Mouse (Mus musculus): ENCODE measurements at regions not wholly inside any gene's neighbourhood (a gene's known extent, or its start where the extent isn't known, plus 50 kb on each side); places are given as distances from the start of the nearest gene placed in this dataset.

- DNase-seq: no peak
These were observed 99.3 kb upstream of the Col1a2 start for GRCm38 (mm10) chr6:4405301-4405700.

- no peak for DNase-seq
These were observed 96.9 kb upstream of the Col1a2 start for GRCm38 (mm10) chr6:4407748-4408147.

- no peak for DNase-seq
These were observed 91.4 kb upstream of the Col1a2 start for GRCm38 (mm10) chr6:4413201-4413600.

- peak; percentile 74 to 78 for DNase-seq
These were observed 90.4 kb upstream of the Col1a2 start for GRCm38 (mm10) chr6:4414166-4414565.

GRCm38 (mm10) chr6:4415206-4415605 lies 89.4 kb upstream of the Col1a2 start:
- no peak for DNase-seq

GRCm38 (mm10) chr6:4417247-4417709 lies 87.3 kb upstream of the Col1a2 start:
- peak in 1 of 2 experiments; percentile 40 for DNase-seq

GRCm38 (mm10) chr6:4418376-4418775 lies 86.2 kb upstream of the Col1a2 start:
- no peak for DNase-seq

GRCm38 (mm10) chr6:4418941-4419351 lies 85.7 kb upstream of the Col1a2 start:
- peak; percentile 54 to 72 for DNase-seq

GRCm38 (mm10) chr6:4421466-4421865 lies 83.1 kb upstream of the Col1a2 start:
- no peak for DNase-seq

- no peak for DNase-seq
These were observed 77.5 kb upstream of the Col1a2 start for GRCm38 (mm10) chr6:4427122-4427521.

- no peak for DNase-seq
These were observed 73.8 kb upstream of the Col1a2 start for GRCm38 (mm10) chr6:4430704-4431310.

- DNase-seq: no peak
These were observed 72.4 kb upstream of the Col1a2 start for GRCm38 (mm10) chr6:4432192-4432591.

- DNase-seq: peak in 1 of 2 experiments; percentile 22
These were observed 68.2 kb upstream of the Col1a2 start for GRCm38 (mm10) chr6:4436439-4436838.

GRCm38 (mm10) chr6:4436874-4437273 lies 67.7 kb upstream of the Col1a2 start:
- DNase-seq: no peak

GRCm38 (mm10) chr6:4441618-4442167 lies 62.9 kb upstream of the Col1a2 start:
- DNase-seq: peak in 1 of 2 experiments; percentile 7

- DNase-seq: no peak
These were observed 58.7 kb upstream of the Col1a2 start for GRCm38 (mm10) chr6:4445906-4446305.

- no peak for DNase-seq
These were observed 53.4 kb upstream of the Col1a2 start for GRCm38 (mm10) chr6:4451227-4451626.
